Mouse (Mus musculus) small intestine, adult 2 months (tissue): ENCODE results near the gene Fabp1.

Experiments
- CTCF ChIP-seq: fragments of 200-500 bp; IDR thresholded peaks from 2 replicates; pipeline ENCODE4 v1.5.1; 2012; ENCODE audit warnings: low read depth, mild to moderate bottlenecking, control low read depth, inconsistent platforms, low read length, moderate library complexity, mixed read lengths; ENCODE audit not compliant: insufficient replicate concordance, insufficient read length; ENCODE audit errors: extremely low read depth
- POLR2A ChIP-seq: fragments of 200-500 bp; IDR thresholded peaks from 2 replicates; pipeline ENCODE4 v1.6.1; 2012; ENCODE audit warnings: low read depth, mild to moderate bottlenecking, control low read depth, inconsistent platforms, low read length, moderate library complexity

- TF ChIP-seq CTCF, result no peak
- TF ChIP-seq POLR2A, result no peak
These were observed 43.2 kb downstream of the Fabp1 start for GRCm38 (mm10) chr6:71242811-71243210.
